Mouse (Mus musculus): ENCODE results near the gene Hmg20b.

Hmg20b gene

DNA sequence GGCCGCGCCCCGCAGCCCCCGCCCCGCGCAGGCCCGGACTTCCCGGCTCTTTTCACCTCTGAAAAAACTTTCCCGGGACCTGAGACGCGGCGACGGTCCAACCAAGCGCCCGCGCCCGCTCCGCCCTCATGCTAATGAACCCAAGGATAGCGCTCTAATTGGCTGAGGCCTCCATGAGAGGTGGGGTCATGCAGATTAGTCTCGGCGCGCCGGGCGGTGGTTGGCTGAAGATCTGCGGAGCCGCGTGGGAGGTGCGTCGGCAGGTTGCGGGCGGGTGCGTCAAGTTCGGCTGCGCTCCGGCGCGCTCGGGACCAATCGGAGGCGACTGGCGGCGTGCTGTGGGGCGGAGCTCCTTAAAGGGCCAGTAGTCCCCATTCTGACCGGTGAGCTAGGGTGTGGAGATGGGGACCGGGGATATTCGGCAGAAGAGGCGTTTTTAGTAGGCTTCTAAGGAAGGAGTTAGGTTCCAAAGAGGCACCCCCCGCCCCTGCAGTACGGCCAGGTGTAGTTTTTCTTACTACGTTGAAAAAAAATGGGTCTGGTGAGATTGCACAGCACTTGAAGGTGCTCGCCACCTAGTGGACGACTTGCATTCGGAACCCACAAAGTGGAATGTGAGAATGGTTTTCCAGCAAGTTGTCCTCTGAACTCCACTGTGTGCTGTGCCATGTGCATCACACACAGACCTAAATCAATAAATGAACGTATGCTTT is at the start of gene Hmg20b:
Hmg20b (minus strand) TSS at position 130 of the 713 bp plus-strand sequence.
- DNase-seq (ENCODE audit: low spot score in 2 of 2): peak; percentile 99 to 100

DNA sequence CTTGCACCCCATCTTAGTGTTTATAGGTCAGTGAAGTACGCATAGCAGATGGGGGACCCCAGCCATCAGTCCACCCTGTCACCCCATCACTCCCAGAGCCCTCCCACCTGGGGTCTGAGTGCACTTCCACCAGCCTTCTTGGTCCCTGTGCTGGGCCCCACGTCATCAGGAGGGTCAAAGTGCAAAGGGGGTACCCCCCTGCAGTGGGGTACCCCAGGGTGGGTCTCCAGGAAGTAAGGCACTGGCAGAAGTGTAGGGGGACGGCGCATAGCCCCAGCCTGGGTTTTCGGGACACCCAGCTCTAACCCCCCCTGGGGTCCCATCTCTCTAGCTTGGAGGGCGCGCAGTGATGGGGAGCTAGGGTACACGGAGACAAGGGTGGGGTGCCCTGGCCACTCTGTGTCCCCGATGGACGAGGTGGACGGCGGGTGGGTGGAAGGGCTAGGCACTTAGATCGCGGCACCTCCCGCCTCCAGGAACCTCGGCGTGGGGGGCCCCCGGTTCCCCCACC is 49.6 kb upstream of the Hmg20b start:
- DNase-seq (ENCODE audit: low spot score in 2 of 2): no peak

DNA sequence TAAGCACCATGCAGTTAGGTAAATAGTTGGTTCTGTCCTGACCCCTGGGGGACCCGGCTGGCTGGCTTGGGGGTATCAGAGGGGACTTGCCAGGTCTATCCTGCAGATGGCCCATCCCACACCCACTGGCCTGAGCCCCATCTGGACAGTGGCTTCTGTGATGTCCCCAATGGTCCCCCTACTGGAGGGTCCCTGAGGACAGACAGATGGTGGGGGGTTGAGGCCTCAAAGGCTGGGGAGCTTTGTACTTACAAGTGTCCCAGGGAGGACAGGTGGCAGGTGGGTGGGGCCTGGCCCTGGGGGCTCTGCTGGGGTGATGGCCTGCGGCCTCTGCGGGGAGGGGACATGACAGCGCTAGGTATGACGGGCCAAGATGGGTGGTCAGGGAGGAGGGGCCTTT is 49.0 kb upstream of the Hmg20b start:
- no peak for DNase-seq (ENCODE audit: low spot score in 2 of 2)

DNA sequence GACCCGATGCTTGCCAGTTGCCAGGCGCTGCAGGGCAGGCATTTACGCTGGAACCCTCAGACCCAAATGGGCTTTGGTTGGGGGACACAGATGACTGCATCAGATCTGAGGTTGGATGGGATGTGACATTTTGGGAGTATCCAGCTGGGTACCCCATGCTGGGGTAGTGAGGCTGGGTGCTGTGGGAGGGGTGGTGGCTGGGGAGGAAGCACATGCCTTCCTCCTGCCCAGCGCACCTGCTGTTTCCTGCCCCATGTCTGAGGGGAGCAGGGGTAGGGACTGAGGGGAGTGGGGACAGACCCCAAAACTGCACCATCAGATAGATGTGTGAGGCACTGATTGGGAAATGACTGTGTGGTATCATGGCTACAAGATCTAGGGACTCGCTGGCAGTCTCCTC is 46.5 kb upstream of the Hmg20b start:
- no peak for DNase-seq (ENCODE audit: low spot score in 2 of 2)

DNA sequence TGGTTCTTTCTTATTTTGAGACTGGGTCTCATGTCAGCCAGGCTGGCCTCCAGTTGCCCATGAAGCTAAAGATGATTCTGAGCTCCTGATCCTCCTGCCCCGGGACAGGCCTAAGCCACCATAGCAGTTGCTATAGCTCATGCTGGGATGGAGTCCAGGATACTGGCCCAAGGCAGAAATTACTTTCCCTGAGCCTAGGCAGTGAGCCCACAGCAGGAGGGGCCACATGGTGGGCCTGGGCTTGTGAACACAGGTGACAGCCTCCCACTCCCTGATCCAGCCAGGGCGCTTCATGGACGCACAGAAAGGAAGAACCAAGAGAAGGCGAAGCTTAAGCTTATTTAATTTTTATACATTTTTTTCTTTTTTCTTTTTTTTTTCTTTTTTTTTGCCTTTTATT is 45.6 kb upstream of the Hmg20b start:
- no peak for DNase-seq (ENCODE audit: low spot score in 2 of 2)

DNA sequence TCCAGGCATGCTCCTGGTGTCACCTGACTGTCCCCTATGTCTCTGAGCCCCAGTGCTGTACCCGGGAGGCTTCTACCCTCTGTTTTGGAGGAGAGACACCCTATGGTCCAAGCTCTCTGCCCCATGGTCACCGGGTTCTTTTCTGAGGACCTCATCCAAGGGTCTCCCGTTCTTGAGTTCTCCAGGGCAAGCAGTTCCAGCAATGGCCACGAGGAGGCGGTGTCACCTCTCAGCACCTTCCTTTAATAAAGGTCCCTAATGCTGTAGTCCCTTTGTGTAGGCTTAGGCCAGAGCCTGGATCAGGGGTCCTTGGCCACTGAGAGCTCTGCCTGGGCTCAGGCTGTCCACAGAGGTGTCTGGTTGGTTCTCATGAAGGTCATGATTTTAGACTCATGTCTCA is 44.8 kb upstream of the Hmg20b start:
- peak; percentile 61 for DNase-seq (ENCODE audit: low spot score in 2 of 2)

DNA sequence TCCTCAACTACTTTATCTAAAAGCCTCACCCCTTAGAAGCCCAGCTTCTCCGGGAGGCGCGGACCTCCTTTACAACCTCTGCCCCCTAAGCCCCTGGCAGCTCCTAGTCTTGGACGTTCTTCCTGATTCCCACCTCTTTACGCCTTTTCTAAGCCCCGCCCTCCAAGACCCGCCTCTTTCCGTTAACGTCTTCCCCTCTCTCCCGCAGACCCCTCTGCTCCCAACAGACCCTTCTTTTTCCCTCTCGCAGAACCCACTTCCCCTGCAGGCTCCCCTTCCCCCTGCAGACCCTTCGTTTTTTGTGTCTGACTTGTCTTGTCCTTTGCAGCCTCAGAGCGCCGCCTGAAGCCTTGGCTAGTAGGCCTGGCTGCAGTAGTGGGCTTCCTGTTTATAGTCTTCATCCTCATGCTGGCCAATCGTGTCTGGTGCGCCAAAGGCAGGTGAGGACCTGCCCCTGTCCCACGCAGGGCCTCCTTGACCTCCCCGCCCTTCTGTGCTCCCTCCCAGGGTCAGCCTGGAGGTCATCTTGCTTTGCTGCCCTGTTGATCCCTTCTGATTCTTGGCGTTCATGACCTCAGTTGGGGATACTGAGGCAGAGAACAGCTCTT is 43.3 kb upstream of the Hmg20b start:
- no peak for DNase-seq (ENCODE audit: low spot score in 2 of 2)

DNA sequence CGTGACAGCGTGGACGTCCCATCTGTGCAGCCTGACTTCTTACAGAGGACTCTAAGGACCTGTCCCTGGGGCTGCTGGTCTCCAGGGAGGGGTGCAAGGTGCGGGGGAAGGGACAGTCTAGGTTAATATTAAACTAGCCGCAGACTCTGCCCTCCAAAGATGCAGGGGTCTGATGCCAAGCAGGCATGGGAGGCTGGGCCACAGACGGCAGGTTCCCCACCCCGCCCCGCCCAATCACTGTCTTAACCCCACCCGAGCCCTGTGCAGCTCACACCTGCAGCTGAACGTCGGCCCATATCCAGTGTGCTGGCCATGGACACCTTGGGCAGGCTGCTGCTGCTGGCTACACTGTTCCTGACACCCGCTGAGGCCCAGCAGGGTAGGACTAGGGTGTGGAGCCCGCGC is 42.5 kb upstream of the Hmg20b start, which contains the start of gene Smim24:
Smim24 (plus strand) TSS at position 271 of the 405 bp plus-strand sequence.
- DNase-seq (ENCODE audit: low spot score in 2 of 2): no peak

DNA sequence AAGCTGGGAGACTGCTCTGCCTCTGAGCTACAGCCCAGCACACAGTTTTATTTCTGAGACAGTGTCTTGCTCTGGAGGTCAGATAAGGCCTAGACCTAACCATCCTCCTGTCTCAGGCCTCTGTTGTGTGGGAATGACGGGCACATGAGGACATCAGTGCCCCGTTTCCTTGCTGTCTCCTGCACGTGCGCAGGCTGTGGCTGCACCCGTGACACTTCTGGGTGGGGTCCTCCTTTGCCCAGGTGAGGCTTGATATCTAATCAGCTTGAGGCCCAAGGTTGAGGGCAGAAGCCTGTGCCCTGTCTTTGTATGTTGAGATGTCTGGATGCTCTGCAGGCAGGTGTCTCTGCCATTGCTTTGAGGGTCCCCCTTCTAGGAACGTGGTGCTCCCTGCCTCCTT is 42.0 kb upstream of the Hmg20b start:
- no peak for DNase-seq (ENCODE audit: low spot score in 2 of 2)

DNA sequence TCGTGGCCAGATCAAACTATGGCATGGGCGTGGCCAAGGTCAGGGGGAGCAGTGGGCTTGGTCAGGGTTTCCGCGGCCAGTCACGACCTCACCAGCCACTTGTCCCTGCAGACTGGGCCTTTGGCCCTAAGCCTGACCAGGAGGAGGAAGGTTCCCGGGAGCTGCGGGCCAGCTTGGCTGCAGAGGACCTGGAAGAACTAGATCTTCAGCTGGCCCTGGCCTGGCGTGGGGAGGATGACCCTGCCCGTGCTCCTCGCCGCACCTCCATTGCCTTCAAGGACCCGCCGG is 40.3 kb upstream of the Hmg20b start:
- no peak for DNase-seq (ENCODE audit: low spot score in 2 of 2)

DNA sequence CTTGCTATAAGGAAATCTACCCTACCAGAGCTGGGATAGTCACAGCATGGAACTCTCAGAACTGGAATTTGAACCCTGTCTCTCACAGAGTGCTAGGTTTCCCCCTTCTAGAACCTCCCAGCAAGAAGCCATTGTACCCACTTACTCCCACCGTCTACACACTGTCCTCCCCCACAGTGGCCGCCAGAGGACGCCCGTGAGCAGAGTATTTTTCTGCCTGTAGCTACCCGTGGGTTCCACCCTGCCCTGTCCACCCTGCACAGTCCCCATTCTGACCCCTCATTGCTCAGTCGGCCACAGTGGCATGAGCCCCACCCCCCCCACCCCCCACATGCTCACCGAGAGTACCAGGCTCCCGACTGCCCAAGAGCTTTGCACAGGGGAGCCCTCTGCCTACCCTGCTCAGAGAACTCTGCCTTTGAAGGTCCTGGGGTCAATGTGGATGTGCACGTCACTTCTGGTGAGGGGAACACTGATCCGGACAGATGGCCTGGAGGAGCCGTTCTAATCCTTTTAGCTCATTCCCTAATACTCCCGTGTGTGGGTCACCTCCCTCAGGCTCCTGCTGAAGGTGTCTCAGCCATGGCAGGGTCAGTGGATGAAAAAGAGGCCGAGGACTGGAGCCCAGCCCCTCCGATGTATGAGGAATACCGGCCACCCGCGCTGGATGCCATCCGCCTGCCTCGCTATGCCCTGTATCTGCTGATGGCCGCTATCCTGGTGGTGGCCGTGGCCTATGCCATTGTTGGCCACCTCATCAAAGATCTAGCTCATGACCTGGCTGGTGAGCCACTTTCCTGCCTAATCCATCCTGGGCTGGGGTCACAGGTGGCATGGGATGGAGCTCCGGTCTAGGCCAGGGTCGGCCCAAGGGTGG is 39.8 kb upstream of the Hmg20b start:
- peak; percentile 71 to 78 for DNase-seq (ENCODE audit: low spot score in 2 of 2)

DNA sequence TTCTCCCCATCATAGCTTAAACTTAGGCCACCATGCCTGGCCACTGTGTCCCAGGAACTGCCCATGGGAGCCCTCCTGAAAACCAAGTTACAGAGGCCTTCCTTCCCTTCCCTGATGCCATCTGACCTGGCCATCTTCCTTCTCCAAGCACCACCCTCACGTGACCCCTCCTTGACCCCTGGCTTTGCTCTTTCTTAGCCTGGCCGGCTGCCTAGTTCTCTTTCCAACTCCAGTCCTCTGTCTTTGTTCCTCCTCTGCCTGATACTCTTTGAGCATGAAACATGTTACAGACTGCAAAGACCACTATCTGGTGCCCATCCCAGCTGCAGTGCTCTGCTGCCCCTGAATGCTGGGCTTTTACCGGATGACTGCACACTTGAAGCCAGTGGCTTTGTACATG is 39.1 kb upstream of the Hmg20b start:
- DNase-seq (ENCODE audit: low spot score in 2 of 2): no peak

DNA sequence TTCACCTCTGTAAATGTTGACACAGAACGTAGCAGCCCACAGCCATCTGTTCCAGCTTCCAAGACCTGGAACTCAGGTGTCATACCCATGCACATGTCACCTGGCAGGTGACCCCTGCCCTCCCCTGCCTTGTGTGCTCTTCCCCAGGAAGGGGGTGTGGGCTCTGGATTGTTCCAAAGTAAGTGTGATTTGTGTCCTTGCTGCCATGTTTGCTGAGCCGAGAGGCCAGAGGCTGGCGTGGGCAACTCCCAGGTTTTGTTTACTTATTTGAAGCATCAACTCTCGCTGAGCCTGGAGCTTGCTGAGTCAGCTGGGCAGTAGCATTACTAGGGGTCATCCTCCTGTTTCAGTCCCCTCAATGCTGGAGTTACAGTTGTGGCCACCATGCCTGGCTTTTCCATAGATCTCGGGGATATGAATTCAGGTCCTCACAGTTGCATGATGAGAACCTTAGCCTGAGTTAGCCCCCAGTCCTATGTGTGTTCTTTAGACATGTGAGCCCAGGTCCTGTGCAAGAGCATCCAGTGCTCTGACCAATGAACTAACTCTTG is 38.3 kb upstream of the Hmg20b start, which contains the start of gene Gm48552:
Gm48552 (plus strand) TSS at position 501 of the 551 bp plus-strand sequence.
- no peak for DNase-seq (ENCODE audit: low spot score in 2 of 2)

DNA sequence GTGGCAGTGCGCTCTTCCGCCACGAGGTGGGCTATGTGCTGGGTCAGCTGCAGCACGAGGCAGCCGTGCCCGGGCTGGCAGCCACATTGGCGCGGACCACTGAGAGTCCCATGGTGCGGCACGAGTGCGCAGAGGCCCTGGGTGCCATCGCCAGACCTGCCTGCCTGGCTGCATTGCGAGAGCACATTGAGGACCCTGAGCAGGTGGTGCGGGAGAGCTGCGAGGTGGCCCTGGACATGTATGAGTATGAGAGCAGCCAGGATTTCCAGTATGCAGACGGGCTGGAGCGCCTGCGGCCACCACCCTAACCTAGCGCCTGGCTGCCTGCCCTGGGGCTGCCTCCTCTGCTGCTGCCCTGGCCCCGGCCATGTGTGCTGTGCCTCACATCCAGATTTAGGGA is 37.4 kb upstream of the Hmg20b start:
- no peak for DNase-seq (ENCODE audit: low spot score in 2 of 2)

DNA sequence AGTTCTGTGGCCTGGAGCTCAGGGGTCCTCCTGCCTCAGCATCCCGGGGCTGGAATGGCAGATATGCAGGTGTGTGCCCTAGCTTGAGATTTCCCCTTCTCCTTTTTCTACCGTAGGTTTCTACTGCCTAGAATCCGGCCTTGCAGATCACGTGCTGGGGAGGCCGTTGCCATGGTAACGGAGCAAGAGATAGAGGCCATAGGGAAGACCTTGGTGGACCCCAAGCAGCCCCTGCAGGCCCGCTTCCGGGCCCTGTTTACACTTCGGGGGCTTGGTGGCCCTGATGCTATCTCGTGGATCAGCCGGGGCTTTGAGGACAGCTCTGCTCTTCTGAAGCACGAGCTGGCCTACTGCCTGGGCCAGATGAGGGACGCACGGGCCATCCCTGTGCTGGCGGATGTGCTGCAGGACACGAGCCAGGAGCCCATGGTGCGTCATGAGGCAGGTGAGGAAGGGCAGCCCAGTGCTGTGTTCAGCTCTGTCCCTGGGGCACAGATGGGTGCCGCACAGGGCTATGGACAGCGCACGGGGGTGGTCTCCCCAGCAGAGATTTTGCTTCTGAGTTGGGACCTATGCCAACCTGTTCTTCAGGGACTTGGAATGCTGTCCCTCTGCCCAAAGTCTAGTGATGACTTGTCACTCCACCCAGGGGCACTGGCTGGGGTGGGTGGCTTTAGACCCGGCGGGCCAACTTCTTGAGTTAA is 35.5 kb upstream of the Hmg20b start:
- no peak for DNase-seq (ENCODE audit: low spot score in 2 of 2)

DNA sequence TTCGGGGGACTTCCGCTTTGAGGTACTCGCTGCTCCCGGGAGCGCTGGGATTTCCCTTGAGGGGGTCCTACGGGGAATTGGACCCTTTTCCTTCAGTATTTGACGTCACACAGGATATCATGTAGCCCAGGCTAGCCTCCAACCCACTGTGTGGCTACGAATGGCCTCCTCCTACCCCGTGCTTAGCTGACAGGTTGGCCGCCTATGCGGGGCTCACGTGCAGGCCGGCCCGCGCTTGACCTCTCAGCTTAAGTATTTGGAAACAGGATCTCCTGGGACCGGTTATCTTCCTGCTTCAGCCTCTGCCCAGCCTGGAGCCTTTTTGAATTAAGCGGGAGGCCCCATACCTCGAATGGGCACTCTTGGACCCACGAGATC is 34.3 kb upstream of the Hmg20b start:
- DNase-seq (ENCODE audit: low spot score in 2 of 2): no peak

DNA sequence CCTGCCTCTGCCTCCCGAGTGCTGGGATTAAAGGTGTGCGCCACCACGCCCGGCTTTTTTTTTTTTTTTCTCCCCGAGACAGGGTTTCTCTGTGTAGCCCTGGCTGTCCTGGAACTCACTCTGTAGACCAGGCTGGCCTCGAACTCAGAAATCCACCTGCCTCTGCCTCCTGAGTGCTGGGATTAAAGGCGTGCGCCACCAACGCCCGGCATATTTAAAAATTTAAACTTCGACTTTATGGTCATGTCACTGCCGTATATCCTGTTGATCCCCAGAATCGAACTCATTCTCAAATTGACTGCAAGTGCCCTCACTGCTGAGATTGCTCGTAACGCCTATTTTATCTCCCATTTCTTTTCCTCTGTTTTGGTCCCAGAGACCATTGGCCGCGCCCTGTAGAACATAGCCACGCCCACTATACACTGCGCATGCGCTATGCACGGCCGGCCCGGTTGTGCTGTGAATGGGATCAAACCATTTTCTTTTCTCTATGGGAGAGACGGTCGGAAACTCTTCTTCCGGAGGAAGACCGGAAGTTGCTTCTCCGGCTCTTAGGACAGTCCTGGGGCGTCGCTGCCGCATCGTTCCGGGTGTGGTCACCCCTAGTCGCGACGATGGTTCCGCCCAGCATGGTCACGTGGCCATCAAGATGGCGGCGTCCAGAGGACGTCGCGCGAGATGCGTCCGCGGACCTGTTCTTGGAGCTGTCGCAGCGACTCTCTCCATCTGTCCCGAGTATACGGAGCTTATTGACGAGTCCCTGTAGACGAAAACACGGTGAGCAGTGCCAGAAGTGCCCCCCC is 33.7 kb upstream of the Hmg20b start, which contains the start of the genes Dohh and Gm48551:
Dohh (plus strand) TSS at position 627 of the 803 bp plus-strand sequence.
Gm48551 (plus strand) TSS at position 665 of the 803 bp plus-strand sequence.
- DNase-seq (ENCODE audit: low spot score in 2 of 2): peak; percentile 99

DNA sequence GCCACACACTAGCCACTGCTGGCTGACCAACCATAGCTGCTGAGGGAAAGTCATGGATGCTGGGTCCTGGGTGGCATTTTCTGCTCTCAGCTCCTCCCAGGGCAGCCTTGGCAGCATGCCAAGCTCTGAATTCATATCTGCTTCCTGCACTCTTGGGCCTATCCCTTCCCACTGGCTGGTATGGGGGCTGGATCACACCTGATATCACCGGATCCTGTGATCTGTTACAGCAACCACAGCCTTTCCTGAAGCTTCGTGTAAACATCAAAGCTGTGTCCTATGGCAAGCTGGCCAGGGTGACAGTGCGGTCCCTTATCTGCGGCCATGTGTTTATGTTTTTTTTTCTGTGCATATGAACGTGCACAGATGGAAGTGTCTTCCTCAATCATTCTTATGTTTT is 31.8 kb upstream of the Hmg20b start:
- no peak for DNase-seq (ENCODE audit: low spot score in 2 of 2)

DNA sequence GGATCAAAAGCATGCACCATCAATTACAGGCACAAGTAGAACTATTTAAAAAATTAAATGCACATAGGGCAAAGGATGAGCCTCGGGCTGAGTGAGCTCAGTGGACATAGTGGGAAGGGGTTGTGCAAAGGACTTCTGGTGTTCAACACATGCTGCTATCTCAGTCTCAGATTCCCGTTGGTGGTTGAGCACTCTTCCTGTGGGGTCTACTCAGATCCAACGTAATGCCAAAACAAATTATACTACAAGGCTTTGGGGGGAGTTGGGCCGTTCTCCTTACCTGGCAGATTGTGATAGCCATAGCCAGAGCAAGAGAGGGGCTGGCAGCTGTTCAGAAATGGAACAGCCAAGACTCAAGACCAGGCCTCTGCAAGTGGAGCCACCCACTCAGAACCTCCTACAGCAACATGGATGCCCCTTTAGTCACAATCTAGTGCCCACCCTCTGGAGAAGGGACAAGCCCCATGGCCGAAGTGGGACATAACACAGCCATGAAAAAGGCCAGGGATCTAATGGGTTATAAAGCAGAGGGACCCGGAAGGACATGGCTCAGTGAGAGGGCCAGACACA is 29.6 kb upstream of the Hmg20b start:
- DNase-seq (ENCODE audit: low spot score in 2 of 2): no peak

DNA sequence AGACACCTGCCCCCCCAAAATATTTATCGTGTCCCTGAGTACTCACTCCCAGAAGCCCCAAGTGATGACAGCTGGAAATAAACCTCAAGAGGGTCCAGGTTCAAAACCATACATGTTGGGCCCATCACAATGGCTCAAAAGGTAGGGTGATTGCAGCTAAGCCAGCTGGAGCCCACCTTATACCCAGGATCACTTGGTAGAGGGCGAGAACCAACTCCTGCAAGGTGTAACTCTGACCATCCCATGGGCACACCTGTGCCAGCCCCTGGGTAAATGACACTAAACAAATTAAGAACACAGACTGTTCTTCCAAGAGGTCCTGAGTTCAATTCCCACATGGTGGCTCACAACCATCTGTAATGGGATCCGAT is 28.9 kb upstream of the Hmg20b start:
- DNase-seq (ENCODE audit: low spot score in 2 of 2): no peak

All from right cerebral cortex, adult 2 months (tissue).